Mouse (Mus musculus): ENCODE measurements around the gene Nebl.

The Nebl gene

GRCm38 (mm10) chr2:17610259-17610658 lies 121.0 kb downstream of the Nebl start:
- DNase-seq = no peak

GRCm38 (mm10) chr2:17603573-17603972 lies 127.7 kb downstream of the Nebl start:
- DNase-seq = no peak

- DNase-seq = no peak
Measured at GRCm38 (mm10) chr2:17600652-17601051, 130.6 kb downstream of the Nebl start.

- no peak for DNase-seq
Measured at GRCm38 (mm10) chr2:17599860-17600259, 131.4 kb downstream of the Nebl start.

GRCm38 (mm10) chr2:17597932-17598331 lies 133.3 kb downstream of the Nebl start:
- no peak for DNase-seq

GRCm38 (mm10) chr2:17589669-17590068 lies 141.6 kb downstream of the Nebl start:
- no peak for DNase-seq

- no peak for DNase-seq
Measured at GRCm38 (mm10) chr2:17585329-17585992, 145.8 kb downstream of the Nebl start.

- no peak for DNase-seq
Measured at GRCm38 (mm10) chr2:17575648-17576047, 155.6 kb downstream of the Nebl start.

GRCm38 (mm10) chr2:17571716-17572115 lies 159.5 kb downstream of the Nebl start:
- DNase-seq = no peak

- DNase-seq = no peak
Measured at GRCm38 (mm10) chr2:17558889-17559742, 172.1 kb downstream of the Nebl start.

- no peak for DNase-seq
Measured at GRCm38 (mm10) chr2:17549895-17550558, 181.2 kb downstream of the Nebl start.

GRCm38 (mm10) chr2:17546354-17546948 lies 184.8 kb downstream of the Nebl start:
- no peak for DNase-seq

GRCm38 (mm10) chr2:17539737-17540136 lies 191.5 kb downstream of the Nebl start:
- DNase-seq = no peak

- DNase-seq = no peak
Measured at GRCm38 (mm10) chr2:17538493-17538892, 192.8 kb downstream of the Nebl start.

- DNase-seq = no peak
Measured at GRCm38 (mm10) chr2:17531355-17532105, 199.7 kb downstream of the Nebl start.

GRCm38 (mm10) chr2:17525739-17526526 lies 205.3 kb downstream of the Nebl start:
- no peak for DNase-seq

GRCm38 (mm10) chr2:17525211-17525610 lies 206.1 kb downstream of the Nebl start:
- DNase-seq = no peak

GRCm38 (mm10) chr2:17524205-17524978 lies 206.9 kb downstream of the Nebl start:
- no peak for DNase-seq

- DNase-seq = no peak
Measured at GRCm38 (mm10) chr2:17523791-17524190, 207.5 kb downstream of the Nebl start.

- DNase-seq = no peak
Measured at GRCm38 (mm10) chr2:17515686-17516085, 215.6 kb downstream of the Nebl start.

- no peak for DNase-seq
Measured at GRCm38 (mm10) chr2:17514765-17515164, 216.5 kb downstream of the Nebl start.

Measured in B cell, adult 2 months (primary cell).